19 mouse cellular contexts compared by ENCODE assay signal in genomic region chr17:34300691-34301566, GRCm38 (mm10). TPM values are rescaled to one million over a fixed set of nuclear protein-coding genes. Genes with fewer than 3 reads are reported as not detected.
DNase-seq lines count a peak whose midpoint lies in the region; ATAC-seq lines count a peak whose summit lies in the region.
"Had no signal": no experiment of that assay in that cellular context is flagged by ENCODE, and none has a peak within 500 bp of the region (broad histone marks: within the 10 kb centered on the region; RNA-seq: fewer than 3 reads in every experiment).

No protein-coding gene starts in this region.

- DNase-seq in lung, postnatal 36 days = peak; percentile 59
- no peak for DNase-seq in lung, postnatal 10 days
- DNase-seq in T-cell, adult 2 months (ENCODE audit: low spot score) = peak; percentile 44
- peak; percentile 60 to 72 for DNase-seq in spleen, postnatal 4 days (ENCODE audit: low spot score in 2 of 2)
- no peak for DNase-seq in layer of hippocampus, postnatal 14 days (ENCODE audit: low spot score in 2 of 2)
- no peak for DNase-seq in neural tube, embryonic 10.5 days (ENCODE audit: extremely low spot score, low spot score)
- no peak for DNase-seq in left cerebral cortex, postnatal 10 days (ENCODE audit: extremely low spot score in 1 of 2, low spot score in 2 of 2)
- DNase-seq: adrenal gland, postnatal 10 days; cerebellum, adult 9-10 months; embryo, embryonic 11 days; gastrocnemius, postnatal 10 days; kidney, adult 11 months; kidney, postnatal 25 days; thymus, postnatal 14 days had no signal

- ATAC-seq in monocyte, adult 5-6 weeks (replicated peaks; ENCODE audit: insufficient number of reproducible peaks, low FRiP score, low TSS enrichment, poor library complexity, severe bottlenecking) = 0 out of 2 replicates have a peak, but pooled peaks have one; percentile 15

- intact Hi-C loops in left cerebral cortex, postnatal 10 days (cut with DNase I) = no loop called here

RNA-seq across cellular contexts. Expression of gene H2-Eb1, which starts 4.7 kb away (rescaled TPM):
- 415 to 638 TPM (median 573 TPM) in 3 replicates for total RNA-seq in monocyte, adult 5-6 weeks (2017)
- 1 to 10 TPM; 1.8 to 2.1 TPM for total RNA-seq in layer of hippocampus, postnatal 14 days (2021)
- 1 to 10 TPM; 1.0 to 1.4 TPM for total RNA-seq in left cerebral cortex, postnatal 10 days (2021)

RNA-seq across cellular contexts. Expression of gene H2-Aa, which starts 13.3 kb away (rescaled TPM):
- 387 to 602 TPM (median 587 TPM) in 3 replicates for total RNA-seq in monocyte, adult 5-6 weeks (2017)
- total RNA-seq in layer of hippocampus, postnatal 14 days (2021) = 1 to 10 TPM in 1 of 2 experiments, under 1 TPM in 1; 0.93 to 2.1 TPM
- total RNA-seq in left cerebral cortex, postnatal 10 days (2021) = under 1 TPM; 0.71 TPM

RNA-seq across cellular contexts. Expression of gene H2-Eb2, which starts 24.5 kb away (rescaled TPM):
- total RNA-seq in monocyte, adult 5-6 weeks (2017) = 4.9 to 11.5 TPM (median 8.6 TPM) in 3 replicates
- not detected for total RNA-seq in layer of hippocampus, postnatal 14 days (2021)
- total RNA-seq in left cerebral cortex, postnatal 10 days (2021) = not detected
- total RNA-seq: gastrocnemius, postnatal 10 days; heart, adult 2 months; layer of hippocampus, postnatal 10 days; left cerebral cortex, postnatal 14 days had no signal

RNA-seq across cellular contexts. Expression of gene H2-Ab1, which starts 43.4 kb away (rescaled TPM):
- total RNA-seq in monocyte, adult 5-6 weeks (2017) = 588 to 931 TPM (median 911 TPM) in 3 replicates
- 1 to 10 TPM; 2.3 to 2.7 TPM for total RNA-seq in layer of hippocampus, postnatal 14 days (2021)
- 1 to 10 TPM; 1.3 to 1.4 TPM for total RNA-seq in left cerebral cortex, postnatal 10 days (2021)

RNA-seq across cellular contexts. Expression of gene Btnl2, which starts 53.7 kb away (rescaled TPM):
- total RNA-seq in monocyte, adult 5-6 weeks (2017) = 0.76 TPM in 1 of 3 replicates, not detected in the others
- total RNA-seq in layer of hippocampus, postnatal 14 days (2021) = under 1 TPM; 0.48 to 0.74 TPM
- total RNA-seq in left cerebral cortex, postnatal 10 days (2021) = under 1 TPM; 0.43 to 0.87 TPM
- total RNA-seq: midbrain, postnatal 0 days had no signal

Comparison
In these comparisons a context has a peak if more than half of its experiments do, and no peak if none do; other contexts are left out.
1. DNase-seq: peak in lung, postnatal 36 days (single experiment), T-cell, adult 2 months (single experiment) and spleen, postnatal 4 days (2 of 2); none in lung, postnatal 10 days (single experiment), layer of hippocampus, postnatal 14 days (0 of 2), neural tube, embryonic 10.5 days (single experiment) and left cerebral cortex, postnatal 10 days (0 of 2).
2. RNA of gene H2-Eb1, which starts 4.7 kb away (total RNA-seq): 415 to 638 TPM in monocyte, adult 5-6 weeks; 1.8 to 2.1 TPM in layer of hippocampus, postnatal 14 days and 1.0 to 1.4 TPM in left cerebral cortex, postnatal 10 days; every median in the first group is over 100 times any median in the second.
3. RNA of gene H2-Aa, which starts 13.3 kb away (total RNA-seq): 387 to 602 TPM in monocyte, adult 5-6 weeks; 0.93 to 2.1 TPM in layer of hippocampus, postnatal 14 days and 0.71 TPM in left cerebral cortex, postnatal 10 days; every median in the first group is over 100 times any median in the second.